Mouse (Mus musculus) v-Abl transformed pro-B cells (cell line): ENCODE results near the gene Gm21983.

Experiments used
- in situ Hi-C, 2 experiments: fragments of 400-800 bp; cut with MboI; formaldehyde crosslinking; loops; one replicate each; pipeline ENCODE4 v1.15.1; 2025; ENCODE audit not compliant: unreplicated experiment in 2 of 2

Gm21983 gene

DNA sequence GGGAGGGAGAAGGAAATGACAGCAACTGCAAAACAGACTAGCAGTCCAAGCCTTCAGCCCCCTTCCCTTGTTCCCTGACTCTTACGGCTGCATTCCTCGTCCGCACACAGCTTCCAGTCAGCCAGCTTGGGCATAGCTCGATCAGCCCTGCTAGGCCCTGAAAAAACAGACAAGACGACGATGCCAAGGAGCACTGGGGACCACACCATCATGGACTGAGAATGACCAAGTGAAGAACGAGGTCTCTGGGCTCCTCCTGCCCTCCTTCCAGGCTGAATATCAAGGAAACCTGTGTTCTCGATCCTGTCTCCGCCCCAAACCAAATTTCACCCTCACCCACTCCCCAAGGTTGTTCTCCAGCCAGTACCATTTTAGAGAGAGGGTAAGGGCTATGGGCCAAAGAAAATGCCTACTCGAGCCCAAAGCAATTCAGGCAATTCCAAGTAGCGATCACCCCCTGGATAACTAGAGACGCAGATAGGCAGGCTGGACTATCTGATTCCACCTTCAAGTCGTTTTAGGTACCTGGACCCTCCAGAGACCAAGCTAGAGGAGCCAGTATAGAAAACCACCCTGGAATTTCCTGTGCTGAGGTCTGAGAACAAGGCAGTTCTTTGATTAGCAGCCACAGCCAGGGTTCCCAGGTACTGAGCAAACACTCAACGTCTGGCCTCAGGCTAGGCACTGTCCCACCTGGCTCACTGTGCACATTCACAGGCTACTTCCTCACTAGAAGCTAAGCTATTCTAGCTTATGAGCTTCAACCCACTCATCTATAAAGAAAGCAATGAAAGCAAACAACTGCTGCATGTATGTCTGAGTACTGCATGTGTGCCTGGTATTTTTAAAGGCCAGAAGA lies at the start of gene Gm21983, which contains the start of gene Mia:
TSS of gene Gm21983 (minus strand) at position 250 of the 859 bp plus-strand sequence.
TSS of gene Mia (minus strand) at position 321 of the 859 bp plus-strand sequence.
- in situ Hi-C loops: loop anchor here in 1 of 2 experiments (25.0 kb wide), 1 partner anchor 406 kb away; the partner anchor contains the start of gene Akt2

DNA sequence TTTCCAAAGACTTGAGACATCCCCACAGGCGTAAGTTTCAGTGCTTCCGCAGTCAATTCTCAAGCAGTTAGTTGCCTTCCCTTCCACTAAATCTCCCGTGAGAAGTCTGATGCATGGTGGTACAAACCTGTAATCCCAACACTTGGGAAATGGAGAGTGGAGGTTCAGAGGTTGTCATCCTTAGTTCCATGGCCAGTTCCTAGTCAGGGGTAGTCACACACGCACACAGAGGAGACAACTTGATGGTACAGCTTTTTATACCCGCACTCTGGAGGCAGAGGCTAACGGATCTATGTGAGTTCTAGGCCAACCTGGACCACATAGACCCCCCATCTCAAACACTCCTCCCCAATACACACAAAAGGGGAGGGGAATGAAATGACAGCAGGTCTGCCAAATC lies 48.0 kb upstream of the Gm21983 start:
- in situ Hi-C loops: loop anchor here in 1 of 2 experiments (5.0 kb wide), 1 partner anchor 42 kb away; no protein-coding TSS in a partner anchor

DNA sequence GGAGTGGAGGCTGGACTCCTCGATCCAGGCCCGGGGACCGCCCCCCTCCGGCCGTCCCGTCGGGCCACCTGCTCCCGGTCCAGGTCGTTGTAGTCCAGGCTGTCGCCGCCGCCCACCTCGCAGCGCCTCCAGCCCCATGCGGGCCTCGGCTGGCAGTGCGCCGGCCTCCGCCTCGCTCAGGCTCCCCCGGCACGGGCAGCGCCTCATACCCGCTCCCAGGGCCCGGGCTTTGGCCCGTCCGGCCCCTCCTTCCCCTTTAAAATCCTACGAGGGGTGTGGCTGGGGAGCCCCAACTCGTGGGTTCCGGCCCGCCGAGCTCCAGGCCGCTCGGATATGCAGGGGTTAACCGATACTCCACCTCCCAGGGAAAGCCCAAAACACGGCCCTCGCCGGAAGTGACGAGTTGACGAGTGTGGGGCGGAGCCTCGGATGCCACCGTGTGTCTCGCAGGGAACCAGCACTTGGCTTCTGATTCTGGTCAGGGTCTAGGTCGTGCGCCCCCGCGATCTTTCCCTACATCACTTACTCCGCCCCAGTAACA lies 47.5 kb upstream of the Gm21983 start, which contains the start of gene Itpkc:
TSS of gene Itpkc (minus strand) at position 381 of the 541 bp plus-strand sequence.
- in situ Hi-C loops: loop anchor here in 1 of 2 experiments (5.0 kb wide), 1 partner anchor 41 kb away; no protein-coding TSS in a partner anchor

DNA sequence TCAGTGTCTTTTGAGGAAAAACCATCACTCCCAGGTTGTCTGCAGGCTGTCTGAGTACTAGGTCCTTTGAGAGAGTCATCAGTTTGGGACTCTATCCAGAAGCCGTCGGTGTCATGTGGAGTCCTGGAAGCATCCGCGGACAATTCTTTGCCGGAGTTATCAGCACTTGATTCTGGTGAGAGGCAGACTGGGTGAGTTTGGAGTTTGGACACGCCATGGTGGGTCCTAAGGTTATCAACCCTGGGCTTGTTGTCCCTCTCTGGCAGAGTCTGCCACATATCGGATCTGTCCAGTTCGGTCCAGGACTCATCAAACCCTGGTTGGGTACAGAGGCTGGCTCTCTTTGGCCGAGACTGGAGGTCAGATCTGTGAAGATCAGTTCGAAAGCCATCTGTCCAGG lies 46.8 kb upstream of the Gm21983 start:
- in situ Hi-C loops: loop anchor here in 1 of 2 experiments (5.0 kb wide), 1 partner anchor 40 kb away; no protein-coding TSS in a partner anchor

DNA sequence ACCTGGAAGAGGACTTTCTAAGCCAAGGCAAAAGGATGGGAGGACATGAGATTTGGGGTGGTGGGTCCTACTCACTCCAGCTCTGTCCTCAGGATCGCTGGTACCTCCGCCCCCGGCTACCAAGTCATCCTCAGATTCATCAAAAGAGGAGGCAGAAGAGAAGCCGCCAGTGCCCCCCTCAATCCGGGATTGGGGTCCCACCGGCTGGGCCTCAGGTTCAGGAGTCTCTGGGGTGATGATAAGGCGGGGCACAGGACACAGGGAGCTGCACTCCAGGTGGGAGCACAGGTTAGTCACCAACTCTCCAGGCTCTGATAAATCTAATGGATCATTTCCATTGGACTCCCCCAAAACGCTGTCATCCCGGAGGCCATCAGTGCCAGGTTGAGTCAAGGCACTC lies 46.4 kb upstream of the Gm21983 start:
- in situ Hi-C loops: loop anchor here in 1 of 2 experiments (5.0 kb wide), 1 partner anchor 40 kb away; no protein-coding TSS in a partner anchor

DNA sequence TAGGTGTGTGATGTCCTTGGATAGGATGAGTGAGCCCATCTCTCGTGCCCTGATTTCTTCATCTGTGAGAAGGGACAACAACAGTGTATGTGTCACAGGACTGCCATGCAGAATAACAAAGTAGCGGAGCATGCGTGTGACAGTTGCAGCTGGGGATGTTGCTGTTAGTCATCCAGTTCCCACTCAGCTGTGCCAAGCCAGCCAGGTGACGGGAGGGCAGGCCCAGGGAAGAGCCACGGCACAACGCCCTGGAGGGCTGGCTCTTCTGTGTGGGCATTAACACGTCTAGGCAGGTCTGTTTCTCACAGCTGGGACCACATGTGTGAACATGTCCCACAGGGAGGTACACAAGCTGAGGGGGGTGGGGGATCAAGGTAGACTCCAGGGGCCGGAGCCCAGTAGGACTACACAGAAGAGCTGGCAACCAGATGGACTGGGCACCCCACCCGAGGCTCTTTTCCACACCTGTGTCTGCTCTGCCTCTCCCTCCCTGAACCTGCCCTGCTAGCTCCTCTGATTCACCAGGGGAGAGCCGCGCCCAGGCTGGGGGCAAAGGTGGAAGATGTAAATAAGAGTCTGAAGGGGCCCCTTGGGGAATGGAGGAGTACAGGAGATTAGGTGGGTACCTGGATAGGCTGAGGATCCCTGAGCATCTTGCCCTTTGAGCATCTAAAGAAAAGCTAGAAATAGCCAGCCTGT lies 44.1 kb upstream of the Gm21983 start:
- in situ Hi-C loops: loop anchor here in 1 of 2 experiments (5.0 kb wide), 1 partner anchor 38 kb away; no protein-coding TSS in a partner anchor

DNA sequence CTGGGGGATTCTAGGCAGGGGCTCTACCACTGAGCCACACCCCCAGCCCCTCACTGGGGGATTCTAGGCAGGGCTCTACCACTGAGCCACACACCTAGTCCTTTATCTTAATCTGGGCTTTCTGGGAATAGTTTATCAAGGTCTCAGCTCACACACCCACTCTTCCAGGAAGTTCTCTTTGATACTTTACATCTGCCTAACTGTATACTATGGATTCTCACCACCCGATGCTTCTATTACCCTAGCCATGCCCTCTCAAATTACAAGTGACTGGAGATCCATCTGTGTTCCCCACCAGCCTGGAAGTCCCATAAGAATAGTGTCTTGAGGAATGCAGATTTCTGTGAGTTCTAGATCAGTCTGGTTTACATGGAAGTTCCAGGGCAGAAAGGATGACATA lies 41.7 kb upstream of the Gm21983 start:
- in situ Hi-C loops: no loop called here

DNA sequence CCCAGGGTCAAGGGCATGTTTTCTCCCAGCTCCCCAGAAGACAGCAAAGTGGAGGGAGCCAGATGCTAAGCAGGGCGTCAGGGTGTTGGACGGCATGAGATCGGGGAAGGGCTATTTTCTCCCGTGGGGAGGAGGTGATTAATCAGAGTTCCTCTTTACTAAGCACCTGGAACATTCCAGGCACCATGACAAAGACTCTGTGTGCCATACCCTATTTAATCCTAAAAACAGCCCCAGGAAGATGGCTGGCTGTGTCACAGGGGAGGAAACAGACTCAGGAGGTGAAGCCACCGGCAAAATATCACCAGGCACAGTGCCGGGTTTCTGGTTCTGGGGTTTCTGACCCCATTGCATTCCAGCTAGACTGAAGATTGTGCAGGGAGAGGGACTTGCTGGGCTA lies 41.1 kb upstream of the Gm21983 start:
- in situ Hi-C loops: no loop called here

DNA sequence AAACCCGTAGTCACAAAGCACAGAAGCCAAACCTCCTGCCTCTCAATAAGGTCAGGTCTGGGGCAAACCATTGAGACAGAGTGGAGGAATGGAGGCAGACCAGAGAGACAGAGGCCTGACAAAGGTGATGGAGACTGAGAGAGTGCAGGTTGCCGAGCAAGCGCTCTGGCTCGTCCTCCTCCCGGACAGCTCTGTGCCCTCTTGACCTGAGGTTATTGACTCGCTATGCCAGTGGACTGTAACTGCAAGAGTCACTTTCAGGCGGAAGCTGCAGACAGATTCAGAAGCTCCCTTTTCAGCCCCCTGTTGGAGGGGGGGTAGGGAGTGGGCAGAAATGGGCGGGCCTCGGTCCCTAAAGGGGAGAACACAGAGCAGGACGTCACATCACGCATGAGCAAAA lies 39.1 kb upstream of the Gm21983 start:
- in situ Hi-C loops: no loop called here

DNA sequence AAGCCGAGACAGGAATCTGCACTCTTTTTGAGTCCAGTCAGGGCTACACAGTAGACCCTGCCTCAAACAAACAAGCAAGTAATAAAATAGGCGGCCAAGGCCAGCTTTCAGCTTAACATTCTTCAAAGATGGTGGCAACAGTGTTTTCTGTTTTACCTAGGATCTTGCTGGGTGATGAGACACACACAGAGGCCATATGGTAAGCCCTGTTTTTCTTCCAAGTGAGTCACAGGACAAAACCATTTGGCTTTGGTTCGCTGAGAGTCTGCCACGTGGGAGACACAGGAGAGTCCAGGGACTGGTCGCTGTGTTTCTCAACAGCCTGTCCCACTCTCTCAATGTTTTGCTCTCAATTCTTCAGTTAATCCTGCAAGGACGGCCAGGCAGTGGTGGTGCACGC lies 37.7 kb upstream of the Gm21983 start:
- in situ Hi-C loops: no loop called here

DNA sequence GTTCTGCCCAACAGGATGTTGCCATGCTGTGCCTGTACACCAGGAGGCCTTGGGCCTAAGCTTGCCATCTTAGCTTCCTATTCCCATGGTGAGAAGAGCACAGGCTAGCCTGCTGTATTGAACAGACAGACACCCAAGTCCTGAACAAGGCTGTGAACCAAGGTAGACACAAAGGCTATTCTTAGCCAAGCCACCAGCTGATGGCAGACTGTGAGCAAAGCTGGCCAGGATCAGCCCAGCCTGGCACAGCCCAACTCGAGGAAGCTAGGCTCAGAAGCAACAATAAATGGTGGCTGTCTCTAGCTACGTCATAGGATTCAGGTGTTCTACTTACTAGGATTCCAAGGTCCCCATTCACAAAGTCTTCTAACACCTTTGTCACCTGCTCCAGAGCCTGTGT lies 31.7 kb upstream of the Gm21983 start:
- in situ Hi-C loops: no loop called here

DNA sequence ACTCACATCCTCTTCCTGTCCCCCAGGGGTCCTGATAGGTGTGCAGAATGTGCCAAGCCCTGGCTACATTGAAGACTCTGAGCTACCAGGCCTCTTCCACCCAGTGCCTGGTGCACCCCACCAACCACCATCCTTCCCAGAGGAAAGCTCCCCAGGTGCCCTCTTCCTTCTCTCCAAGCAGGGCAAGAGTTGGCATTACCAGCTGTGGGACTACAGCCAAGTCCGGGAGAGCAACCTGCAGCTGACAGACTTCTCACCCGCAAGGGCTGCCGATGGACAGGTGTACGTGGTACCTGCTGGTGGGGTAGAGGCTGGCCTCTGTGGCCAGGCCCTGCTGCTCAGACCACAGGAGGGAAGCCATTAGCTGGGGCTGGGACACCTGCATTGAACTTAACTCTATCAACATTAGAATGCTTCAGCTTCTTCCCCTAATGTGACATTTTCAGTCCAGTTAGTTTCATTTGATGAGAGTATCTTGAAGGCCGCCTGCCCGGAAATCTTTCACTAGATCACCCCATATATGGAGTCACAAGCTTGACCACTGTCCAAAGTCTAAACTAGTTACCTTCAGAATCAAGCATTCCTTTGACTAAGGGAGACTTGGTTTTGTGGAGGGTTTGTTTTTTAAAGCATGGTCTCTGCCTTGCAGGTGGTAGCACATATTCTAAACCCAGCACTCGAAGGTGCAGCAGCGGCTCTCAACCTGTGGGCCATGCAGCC lies 23.0 kb upstream of the Gm21983 start:
- in situ Hi-C loops: no loop called here

DNA sequence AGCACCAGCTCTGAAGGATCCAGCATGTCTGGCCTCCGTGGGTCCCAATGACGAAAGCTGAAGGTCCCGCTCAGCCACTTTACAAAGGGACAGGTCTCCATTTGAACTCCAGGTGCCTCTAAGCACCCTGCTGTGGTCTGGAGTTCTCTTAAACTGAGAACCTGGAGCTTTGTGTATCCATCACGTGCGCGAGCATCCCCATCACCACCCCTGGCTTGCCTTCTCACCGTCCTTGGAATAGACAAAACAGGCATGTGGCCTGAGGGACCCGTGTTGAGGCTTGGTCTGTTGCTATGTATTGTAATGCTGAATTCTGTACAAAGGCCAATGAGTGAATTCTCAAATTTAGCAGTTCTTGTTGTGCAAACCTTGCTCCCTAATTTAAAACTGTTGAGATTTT lies 17.9 kb upstream of the Gm21983 start:
- in situ Hi-C loops: loop anchor here in 1 of 2 experiments (25.0 kb wide), 1 partner anchor 389 kb away; the partner anchor contains the start of gene Akt2

DNA sequence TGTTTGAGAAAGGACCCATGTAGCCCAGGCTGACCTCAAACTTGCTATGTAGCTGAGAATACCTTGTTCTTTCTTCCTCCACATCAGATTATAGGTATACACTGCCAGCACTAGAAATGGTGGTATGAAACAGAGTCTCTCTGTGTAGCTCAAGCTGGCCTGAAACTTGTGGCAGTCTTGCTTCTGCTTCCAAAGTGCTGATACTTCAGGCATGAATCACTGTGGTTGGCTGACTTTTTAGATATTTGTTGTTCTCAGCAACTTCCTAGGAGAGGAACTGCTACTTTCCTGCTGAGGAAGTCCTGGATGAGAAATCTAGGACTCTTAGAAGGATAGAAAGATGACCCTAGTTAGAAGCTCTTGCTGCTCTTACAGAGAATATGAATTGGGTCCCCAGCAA lies 17.5 kb upstream of the Gm21983 start:
- in situ Hi-C loops: loop anchor here in 1 of 2 experiments (25.0 kb wide), 1 partner anchor 389 kb away; the partner anchor contains the start of gene Akt2

DNA sequence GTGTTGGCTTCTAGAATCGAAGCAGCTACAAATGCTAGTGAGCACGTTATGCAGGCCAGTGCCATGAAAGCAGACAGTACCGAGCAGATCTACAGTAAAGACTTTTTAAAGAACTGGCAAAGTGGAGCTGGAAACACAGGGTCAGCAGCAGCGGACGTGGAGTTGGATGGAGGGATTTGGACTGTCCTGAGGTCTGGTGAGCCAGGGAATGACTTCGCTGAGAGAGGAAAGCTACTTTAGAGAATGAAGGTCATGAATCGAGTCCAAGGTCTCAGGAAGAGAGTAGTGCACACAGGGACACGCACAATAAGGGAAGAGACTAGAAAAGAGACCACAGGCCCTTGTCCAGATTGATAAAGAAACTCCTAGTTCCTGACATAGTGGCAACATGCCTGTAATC lies 16.7 kb upstream of the Gm21983 start:
- in situ Hi-C loops: loop anchor here in 1 of 2 experiments (25.0 kb wide), 1 partner anchor 390 kb away; the partner anchor contains the start of gene Akt2

DNA sequence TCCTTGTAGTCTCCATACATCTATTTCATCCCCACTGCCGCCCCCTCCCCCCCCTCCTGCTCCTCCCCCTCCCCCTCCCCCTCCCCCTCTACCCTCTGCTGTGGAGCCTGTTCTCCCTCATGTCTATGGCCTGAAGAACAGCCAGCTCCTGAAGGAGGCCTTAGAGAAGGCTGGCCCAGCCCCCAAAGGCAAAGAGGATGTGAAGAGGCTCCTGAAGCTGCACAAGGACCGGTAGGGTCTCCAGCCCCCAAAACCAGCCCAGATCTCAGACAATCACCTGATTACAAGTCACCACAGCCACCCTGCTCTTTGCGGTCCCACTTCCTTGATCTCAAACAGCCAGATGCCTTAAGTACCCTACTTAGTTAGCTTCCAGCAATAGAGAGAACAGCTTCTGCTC lies 16.2 kb upstream of the Gm21983 start:
- in situ Hi-C loops: loop anchor here in 1 of 2 experiments (25.0 kb wide), 1 partner anchor 390 kb away; the partner anchor contains the start of gene Akt2

DNA sequence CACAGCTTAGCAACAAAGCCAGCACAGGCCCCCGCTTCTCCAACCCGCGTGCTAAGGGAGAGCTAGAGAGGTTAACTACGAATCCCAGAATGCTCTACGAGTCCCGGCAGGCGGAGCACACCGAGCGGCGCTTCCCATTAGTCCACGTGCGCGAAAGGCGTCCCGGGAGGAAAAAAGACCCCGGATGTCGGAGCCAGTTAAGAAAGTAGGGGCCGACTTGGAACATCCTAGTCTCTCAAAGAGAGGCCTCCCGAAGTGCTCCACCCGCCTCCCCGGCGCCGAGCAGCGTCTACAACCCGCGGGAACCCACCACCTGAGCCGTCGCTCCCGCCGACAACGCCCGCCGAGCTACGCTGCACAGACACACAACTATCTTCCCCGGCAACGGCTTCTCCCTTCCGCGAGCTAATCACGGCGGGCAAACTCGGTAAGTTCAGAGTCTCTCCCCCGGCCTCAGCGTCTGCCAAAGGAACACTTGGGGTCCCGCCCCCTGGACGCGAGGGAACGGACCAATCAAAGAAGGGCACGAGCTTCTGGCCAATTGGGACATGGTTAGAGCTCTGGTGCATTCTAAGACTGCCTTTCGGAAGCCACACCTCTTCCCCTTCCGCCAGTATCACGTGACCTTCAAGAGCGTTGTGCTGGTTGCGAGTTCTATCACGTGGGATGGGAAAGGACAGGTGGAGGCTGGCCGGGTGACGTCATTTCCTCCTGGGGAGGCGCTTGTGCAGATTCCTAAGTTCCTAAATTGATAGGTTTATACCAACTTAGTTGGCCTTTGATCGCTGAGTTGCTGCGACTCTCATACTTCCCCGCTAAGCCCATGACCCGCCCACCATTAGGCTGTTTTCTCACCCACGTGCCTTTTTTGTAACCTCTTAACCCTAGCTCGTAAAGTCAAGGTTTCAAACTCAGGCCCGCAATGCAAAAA lies 15.1 kb upstream of the Gm21983 start, which contains the start of the genes BC024978 and Snrpa:
TSS of gene BC024978 (plus strand) at position 101 of the 931 bp plus-strand sequence.
TSS of gene Snrpa (minus strand) at position 591 of the 931 bp plus-strand sequence.
- in situ Hi-C loops: loop anchor here in 1 of 2 experiments (25.0 kb wide), 1 partner anchor 391 kb away; the partner anchor contains the start of gene Akt2

DNA sequence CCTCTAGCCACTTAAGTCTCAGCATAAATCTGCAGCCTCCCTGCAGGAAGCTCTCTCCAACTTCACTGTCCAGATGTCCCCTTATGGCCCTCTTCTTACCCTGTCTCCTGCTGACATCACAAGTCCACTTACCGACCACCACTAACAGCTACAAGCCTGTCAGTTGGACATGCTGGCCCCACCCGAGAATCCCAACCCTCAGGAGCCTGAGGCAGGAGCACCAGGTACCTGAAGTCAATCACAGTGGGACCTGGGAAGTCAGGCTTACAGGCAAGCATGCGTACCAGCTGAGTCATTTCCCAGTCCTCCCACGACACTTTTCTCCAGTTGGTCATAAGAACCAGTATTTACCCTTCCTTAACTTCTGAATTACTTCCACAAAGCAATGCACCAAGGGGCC lies 12.8 kb upstream of the Gm21983 start:
- in situ Hi-C loops: loop anchor here in 1 of 2 experiments (25.0 kb wide), 1 partner anchor 394 kb away; the partner anchor contains the start of gene Akt2
